Mouse (Mus musculus): ENCODE results near the gene Kif19a. TPM values are rescaled to one million over a fixed set of nuclear protein-coding genes. Genes with fewer than 3 reads are reported as not detected.
A peak's percentile ranks its signal among the peaks of the same experiment; 100 is the strongest.

Kif19a gene
- polyA plus RNA-seq, 1 experiment from 2014 or later: 1.7 TPM

GRCm38 (mm10) chr11:114789061-114789714 lies 24.0 kb downstream of the Kif19a start:
- Histone ChIP-seq H3K9me3 (replicated peaks) (no peaks in the 10 kb centered on the region), H3K4me3 (peak overlapping the region; percentile 36), H3K36me3 (peaks cover 9% of the 10 kb centered on the region), H3K4me1 (peaks cover 81% of the 10 kb centered on the region), H3K27ac (replicated peaks) (no peak overlapping the region), H3K27me3 (ENCODE audit: low read depth, poor library complexity, severe bottlenecking) (peaks cover 100% of the 10 kb centered on the region)
- 12% methylated on average over 30 of the region's 30 CpGs for WGBS
- peak; percentile 90 for DNase-seq (ENCODE audit: low spot score)

- no peak overlapping the region for H3K27ac ChIP-seq (replicated peaks)
- H3K4me3 ChIP-seq: 0 out of 2 replicates have a peak overlapping the region, but pooled peaks have one; percentile 36
- DNase-seq (ENCODE audit: low spot score): peak; percentile 27
- H3K27me3 ChIP-seq (ENCODE audit: low read depth, poor library complexity, severe bottlenecking): peaks cover 97% of the 10 kb centered on the region
- WGBS: 64% methylated on average over 9 of the region's 9 CpGs
- H3K36me3 ChIP-seq: peaks cover 9% of the 10 kb centered on the region
- H3K4me1 ChIP-seq: peaks cover 86% of the 10 kb centered on the region
- no peaks in the 10 kb centered on the region for H3K9me3 ChIP-seq (replicated peaks)
Observed at GRCm38 (mm10) chr11:114789716-114790115, 24.5 kb downstream of the Kif19a start.

- WGBS: 74% methylated on average over 12 of the region's 12 CpGs
- no peak for DNase-seq (ENCODE audit: low spot score)
- peaks cover 91% of the 10 kb centered on the region for H3K4me1 ChIP-seq
- H3K9me3 ChIP-seq (replicated peaks): no peaks in the 10 kb centered on the region
- H3K27me3 ChIP-seq (ENCODE audit: low read depth, poor library complexity, severe bottlenecking): peaks cover 92% of the 10 kb centered on the region
- H3K4me3 ChIP-seq: no peak overlapping the region
- no peak overlapping the region for H3K27ac ChIP-seq (replicated peaks)
- H3K36me3 ChIP-seq: peaks cover 9% of the 10 kb centered on the region
Observed at GRCm38 (mm10) chr11:114790171-114790570, 25.0 kb downstream of the Kif19a start.

GRCm38 (mm10) chr11:114790841-114791240 lies 25.7 kb downstream of the Kif19a start:
- DNase-seq (ENCODE audit: low spot score): no peak
- peaks cover 86% of the 10 kb centered on the region for H3K27me3 ChIP-seq (ENCODE audit: low read depth, poor library complexity, severe bottlenecking)
- H3K36me3 ChIP-seq: peaks cover 9% of the 10 kb centered on the region
- H3K4me3 ChIP-seq: peak overlapping the region; percentile 65
- no peaks in the 10 kb centered on the region for H3K9me3 ChIP-seq (replicated peaks)
- WGBS: 37% methylated on average over 4 of the region's 4 CpGs
- H3K4me1 ChIP-seq: peaks cover 98% of the 10 kb centered on the region
- H3K27ac ChIP-seq (replicated peaks): no peak overlapping the region

GRCm38 (mm10) chr11:114791351-114791889 lies 26.2 kb downstream of the Kif19a start:
- Histone ChIP-seq H3K4me3 (peak overlapping the region; percentile 65), H3K27ac (replicated peaks) (peak overlapping the region; percentile 78), H3K36me3 (peaks cover 9% of the 10 kb centered on the region), H3K9me3 (replicated peaks) (no peaks in the 10 kb centered on the region), H3K27me3 (ENCODE audit: low read depth, poor library complexity, severe bottlenecking) (peaks cover 80% of the 10 kb centered on the region), H3K4me1 (peaks cover 98% of the 10 kb centered on the region)
- 5% methylated on average over 50 of the region's 50 CpGs for WGBS
- DNase-seq (ENCODE audit: low spot score): no peak

- WGBS: under 1% methylated on average over 59 of the region's 59 CpGs
- Histone ChIP-seq H3K4me1 (peaks cover 98% of the 10 kb centered on the region), H3K4me3 (peak overlapping the region; percentile 65), H3K27ac (replicated peaks) (peak overlapping the region; percentile 78), H3K9me3 (replicated peaks) (no peaks in the 10 kb centered on the region), H3K36me3 (peaks cover 9% of the 10 kb centered on the region), H3K27me3 (ENCODE audit: low read depth, poor library complexity, severe bottlenecking) (peaks cover 75% of the 10 kb centered on the region)
- peak; percentile 62 for DNase-seq (ENCODE audit: low spot score)
Observed at GRCm38 (mm10) chr11:114791891-114792411, 26.8 kb downstream of the Kif19a start.

- H3K27me3 ChIP-seq (ENCODE audit: low read depth, poor library complexity, severe bottlenecking): peaks cover 64% of the 10 kb centered on the region
- H3K9me3 ChIP-seq (replicated peaks): no peaks in the 10 kb centered on the region
- H3K4me1 ChIP-seq: peaks cover 95% of the 10 kb centered on the region
- H3K4me3 ChIP-seq: peak overlapping the region; percentile 65
- peaks cover 9% of the 10 kb centered on the region for H3K36me3 ChIP-seq
- WGBS: 48% methylated on average over 5 of the region's 5 CpGs
- no peak for DNase-seq (ENCODE audit: low spot score)
- H3K27ac ChIP-seq (replicated peaks): peak overlapping the region; percentile 97
Observed at GRCm38 (mm10) chr11:114792931-114793494, 27.8 kb downstream of the Kif19a start.

GRCm38 (mm10) chr11:114793868-114794545 lies 28.8 kb downstream of the Kif19a start:
- H3K27me3 ChIP-seq (ENCODE audit: low read depth, poor library complexity, severe bottlenecking): peaks cover 54% of the 10 kb centered on the region
- H3K4me3 ChIP-seq: peak overlapping the region; percentile 65
- H3K4me1 ChIP-seq: peaks cover 85% of the 10 kb centered on the region

GRCm38 (mm10) chr11:114794691-114795090 lies 29.5 kb downstream of the Kif19a start:
- peak overlapping the region; percentile 97 for H3K27ac ChIP-seq (replicated peaks)
- 21% methylated on average over 4 of the region's 4 CpGs for WGBS
- peaks cover 78% of the 10 kb centered on the region for H3K4me1 ChIP-seq
- no peak for DNase-seq (ENCODE audit: low spot score)
- peaks cover 47% of the 10 kb centered on the region for H3K27me3 ChIP-seq (ENCODE audit: low read depth, poor library complexity, severe bottlenecking)
- H3K4me3 ChIP-seq: peak overlapping the region; percentile 65
- peaks cover 9% of the 10 kb centered on the region for H3K36me3 ChIP-seq
- H3K9me3 ChIP-seq (replicated peaks): no peaks in the 10 kb centered on the region

More at GRCm38 (mm10) chr11:114793868-114794545, 28.8 kb downstream of the Kif19a start:
- H3K27ac ChIP-seq (replicated peaks): peak overlapping the region; percentile 97
- WGBS: 67% methylated on average over 19 of the region's 19 CpGs
- DNase-seq (ENCODE audit: low spot score): peak; percentile 21
- H3K36me3 ChIP-seq: peaks cover 9% of the 10 kb centered on the region
- H3K9me3 ChIP-seq (replicated peaks): no peaks in the 10 kb centered on the region

- peaks cover 73% of the 10 kb centered on the region for H3K4me1 ChIP-seq
- 1% methylated on average over 7 of the region's 7 CpGs for WGBS
Observed at GRCm38 (mm10) chr11:114795231-114795746, 30.1 kb downstream of the Kif19a start.

GRCm38 (mm10) chr11:114795848-114796322 lies 30.7 kb downstream of the Kif19a start, which contains the start of gene Btbd17:
TSS of gene Btbd17 (minus strand) at chr11:114795945.
- Histone ChIP-seq H3K36me3 (peaks cover 6% of the 10 kb centered on the region), H3K4me1 (peaks cover 72% of the 10 kb centered on the region), H3K27ac (replicated peaks) (peak within 1 kb of the TSS; percentile 97), H3K4me3 (peak within 1 kb of the TSS; percentile 65), H3K27me3 (ENCODE audit: low read depth, poor library complexity, severe bottlenecking) (peaks cover 35% of the 10 kb centered on the region), H3K9me3 (replicated peaks) (no peaks in the 10 kb centered on the region)
- under 1% methylated on average over 4 of the region's 4 CpGs for WGBS
- peak; percentile 92 for DNase-seq (ENCODE audit: low spot score)

More at GRCm38 (mm10) chr11:114795231-114795746, 30.1 kb downstream of the Kif19a start:
- peak overlapping the region; percentile 65 for H3K4me3 ChIP-seq
- H3K36me3 ChIP-seq: peaks cover 7% of the 10 kb centered on the region
- H3K27ac ChIP-seq (replicated peaks): peak overlapping the region; percentile 97
- H3K27me3 ChIP-seq (ENCODE audit: low read depth, poor library complexity, severe bottlenecking): peaks cover 41% of the 10 kb centered on the region
- peak; percentile 92 for DNase-seq (ENCODE audit: low spot score)
- H3K9me3 ChIP-seq (replicated peaks): no peaks in the 10 kb centered on the region

GRCm38 (mm10) chr11:114797176-114797575 lies 32.0 kb downstream of the Kif19a start:
- Histone ChIP-seq H3K36me3 (no peaks in the 10 kb centered on the region), H3K4me1 (peaks cover 61% of the 10 kb centered on the region), H3K9me3 (replicated peaks) (no peaks in the 10 kb centered on the region), H3K4me3 (no peak overlapping the region), H3K27me3 (ENCODE audit: low read depth, poor library complexity, severe bottlenecking) (peaks cover 22% of the 10 kb centered on the region), H3K27ac (replicated peaks) (peak overlapping the region; percentile 97)
- WGBS: 93% methylated on average over 7 of the region's 7 CpGs
- DNase-seq (ENCODE audit: low spot score): no peak

Measured in midbrain, embryonic 10.5 days (tissue).